Mouse (Mus musculus) kidney, adult 2 months (tissue): ENCODE measurements around the gene Gm10378. TPM values are rescaled to one million over a fixed set of nuclear protein-coding genes. Genes with fewer than 3 reads are reported as not detected.
"Not testable (repeated sequence)": the region's sequence is repeated elsewhere in the genome, so short reads cannot be mapped to it uniquely, and the experiment has no call there.

Source experiments
- DNase-seq: peaks from one replicate; pipeline ENCODE4 v3.0.0; 2021
- H3K27ac ChIP-seq: fragments of 200-500 bp; 2 replicates; pipeline ENCODE4 v1.5.1; 2012; ENCODE audit warnings: low read depth, low read length, control low read depth, inconsistent platforms; ENCODE audit not compliant: insufficient read depth
- H3K27me3 ChIP-seq: fragments of 200-500 bp; replicated peaks from 2 replicates; pipeline ENCODE4 v1.6.1; 2012; ENCODE audit warnings: mild to moderate bottlenecking, moderate library complexity, low read length, inconsistent platforms; ENCODE audit not compliant: control insufficient read depth, insufficient read depth
- H3K36me3 ChIP-seq: fragments of 200-500 bp; 2 replicates; pipeline ENCODE4 v1.6.1; 2012; ENCODE audit warnings: mild to moderate bottlenecking, moderate library complexity, low read length, inconsistent platforms; ENCODE audit not compliant: control insufficient read depth, insufficient read depth
- H3K4me1 ChIP-seq: fragments of 200-500 bp; 2 replicates; pipeline ENCODE4 v1.6.1; 2011; ENCODE audit warnings: low read length; ENCODE audit not compliant: control insufficient read depth, insufficient read depth
- H3K4me3 ChIP-seq: fragments of 200-500 bp; 2 replicates; pipeline ENCODE4 v1.5.1; 2011; ENCODE audit warnings: mild to moderate bottlenecking, low read depth, low read length, control low read depth; ENCODE audit not compliant: insufficient read depth
- WGBS: fragments of 180-500 bp; shearing (Covaris S2); methylation state at CpG from one replicate; pipeline ENCODE4 v1.1.7; 2018; 5-methylcytosine and 5-hydroxymethylcytosine counted together
- polyA plus RNA-seq: library from polyadenylated mRNA; depleted of rRNA; stranded (reverse); fragments of >200 nt; gene quantifications from 2 replicates; pipeline ENCODE4 v1.2.3, GENCODE M21; 2012; rRNA removed

Gene Gm10378
- polyA plus RNA-seq = not detected in 2 replicates

- not testable (repeated sequence) for H3K4me1 ChIP-seq, H3K27ac ChIP-seq, DNase-seq, H3K36me3 ChIP-seq, H3K4me3 ChIP-seq, H3K27me3 ChIP-seq
- no CpG with 5 or more reads among the region's 1 CpGs for WGBS
These were observed at the start of gene Gm10378 for GRCm38 (mm10) chr14:42655638-42656037. TSS of gene Gm10378 (plus strand) at chr14:42655938.

- not testable (repeated sequence) for H3K27me3 ChIP-seq, DNase-seq, H3K4me3 ChIP-seq, H3K27ac ChIP-seq, H3K4me1 ChIP-seq, H3K36me3 ChIP-seq
- no CpG with 5 or more reads among the region's 2 CpGs for WGBS
These were observed 13.9 kb upstream of the Gm10378 start, which contains the start of gene Gm3633 for GRCm38 (mm10) chr14:42641817-42642216. TSS of gene Gm3633 (minus strand) at chr14:42641917.

Other genes with a start within 250 kb of the Gm10378 start
- gene Gm8005, start 216.3 kb upstream of the Gm10378 start, polyA plus RNA-seq = not detected in 2 replicates
- not detected in 2 replicates for gene Gm8011, start 192.1 kb upstream of the Gm10378 start, polyA plus RNA-seq
- gene Gm8020, start 153.6 kb upstream of the Gm10378 start, polyA plus RNA-seq = not detected in 2 replicates
- 0.19 and 0.22 TPM in 2 replicates for gene Gm8024, start 131.7 kb upstream of the Gm10378 start, polyA plus RNA-seq
- gene Gm17124, start 56.1 kb upstream of the Gm10378 start, polyA plus RNA-seq = not detected in 2 replicates
- not detected in 2 replicates for gene Gm3633, start 14.0 kb upstream of the Gm10378 start, polyA plus RNA-seq
- gene Gm3015, start 112.9 kb downstream of the Gm10378 start, polyA plus RNA-seq = not detected in 2 replicates
- gene Gm10377, start 142.0 kb downstream of the Gm10378 start, polyA plus RNA-seq = not detected in 2 replicates
- gene Gm21977, start 197.5 kb downstream of the Gm10378 start, polyA plus RNA-seq = not detected in 2 replicates